Mouse (Mus musculus): ENCODE measurements around the gene Hoxa4. TPM values are rescaled to one million over a fixed set of nuclear protein-coding genes. Genes with fewer than 3 reads are reported as not detected.
A peak's percentile ranks its signal among the peaks of the same experiment; 100 is the strongest.

Hoxa4 gene
- polyA plus RNA-seq, 1 experiment from 2014 or later, result 0.46 TPM

DNA sequence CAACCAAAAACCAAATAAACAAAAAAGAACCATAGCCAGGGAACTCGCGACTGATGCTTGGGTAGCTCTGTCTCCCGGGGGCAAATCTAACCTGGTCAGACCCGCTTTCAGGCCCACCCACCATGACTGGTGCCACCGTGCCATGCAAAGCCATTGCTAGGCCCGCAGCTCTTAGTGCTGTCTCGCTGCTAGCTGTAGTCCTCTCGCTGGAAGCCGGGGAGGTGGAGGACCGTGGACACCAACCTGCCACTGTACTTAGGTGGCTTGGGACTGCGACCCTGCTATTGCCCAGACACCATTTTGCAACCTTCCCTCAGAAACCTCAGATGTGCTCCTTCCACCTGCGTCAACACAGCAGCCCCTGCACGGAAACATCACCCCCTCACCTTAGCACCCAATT, 20.4 kb upstream of the Hoxa4 start:
- peaks cover 20% of the 10 kb centered on the region for H3K4me1 ChIP-seq
- no peak overlapping the region for H3K27ac ChIP-seq
- ATAC-seq (ENCODE audit: insufficient number of reproducible peaks, insufficient read depth, low FRiP score, low TSS enrichment, low read depth), result no peak
- WGBS, result 2% methylated on average over 13 of the region's 13 CpGs
- H3K4me3 ChIP-seq, result peak overlapping the region; percentile 20; the same call in 1 of the 2 replicates
- H3K36me3 ChIP-seq, result no peaks in the 10 kb centered on the region
- peaks cover 100% of the 10 kb centered on the region for H3K27me3 ChIP-seq
- no peak overlapping the region for H3K9ac ChIP-seq
- no peaks in the 10 kb centered on the region for H3K9me3 ChIP-seq
- H3K4me2 ChIP-seq, result peak overlapping the region; percentile 24; the same call in 1 of the 2 replicates

DNA sequence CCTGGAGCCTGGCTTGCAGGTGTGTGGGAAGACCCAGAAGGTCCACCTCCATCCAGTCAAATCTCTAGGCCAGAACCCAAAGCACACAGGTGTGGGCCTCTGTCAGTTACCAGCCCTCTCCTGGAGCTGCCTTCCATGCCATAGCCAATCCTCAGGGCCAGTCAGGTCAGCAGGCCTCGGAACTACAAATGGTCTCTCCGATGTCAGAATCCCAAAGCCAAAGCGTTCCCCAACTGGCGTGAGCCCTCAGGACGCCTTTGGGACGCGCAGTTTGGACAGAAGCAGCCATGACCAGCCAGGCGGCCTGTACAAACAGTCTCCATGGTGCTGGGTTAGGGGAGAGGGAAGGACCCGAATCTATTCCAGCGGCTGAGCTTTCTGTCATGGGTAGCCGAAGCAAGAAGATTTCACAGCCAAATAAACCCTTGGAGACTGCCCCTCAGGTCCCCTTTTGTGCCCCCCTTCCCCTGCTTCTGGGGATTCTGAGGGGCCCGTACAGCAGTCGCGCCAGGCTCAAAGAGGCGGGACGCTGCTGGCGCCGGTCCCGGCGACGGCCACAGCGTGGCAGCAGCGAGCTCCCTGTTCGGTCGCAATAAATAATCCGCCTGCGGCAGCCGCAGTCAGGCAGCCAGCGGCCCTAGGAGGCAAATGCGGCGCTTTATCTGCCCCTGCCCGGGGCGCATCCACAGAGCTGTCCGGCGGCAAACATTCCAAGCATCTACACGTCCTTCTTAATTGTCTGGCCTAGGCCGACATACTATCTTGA, 19.8 kb upstream of the Hoxa4 start:
- H3K36me3 ChIP-seq, result no peaks in the 10 kb centered on the region
- ATAC-seq (ENCODE audit: insufficient number of reproducible peaks, insufficient read depth, low FRiP score, low TSS enrichment, low read depth), result no peak
- peak overlapping the region; percentile 20; the same call in 1 of the 2 replicates for H3K4me3 ChIP-seq
- H3K27ac ChIP-seq, result no peak overlapping the region
- H3K27me3 ChIP-seq, result peaks cover 100% of the 10 kb centered on the region
- H3K9ac ChIP-seq, result no peak overlapping the region
- H3K4me1 ChIP-seq, result peaks cover 17% of the 10 kb centered on the region; the same call in 1 of the 2 replicates
- H3K4me2 ChIP-seq, result peak overlapping the region; percentile 24; the same call in 1 of the 2 replicates
- H3K9me3 ChIP-seq, result no peaks in the 10 kb centered on the region
- WGBS, result 1% methylated on average over 37 of the region's 37 CpGs

DNA sequence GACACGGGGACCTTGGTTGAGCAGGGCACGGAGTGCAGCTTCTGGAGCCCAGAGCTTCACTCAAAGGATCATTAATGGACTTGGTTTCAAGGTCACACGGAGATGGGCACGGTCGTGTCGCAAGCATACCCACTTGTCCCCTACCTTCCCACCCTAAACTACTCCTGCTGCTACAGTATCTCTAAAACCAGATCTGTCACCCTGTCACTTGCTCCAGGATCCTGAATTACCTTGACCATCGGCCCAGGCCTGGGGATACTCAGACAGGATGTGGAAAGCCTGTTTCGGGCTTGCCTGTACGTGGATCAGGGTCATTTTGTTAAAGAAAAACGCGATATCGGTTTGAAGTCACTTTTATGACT, 18.1 kb upstream of the Hoxa4 start:
- peaks cover 100% of the 10 kb centered on the region for H3K27me3 ChIP-seq
- H3K4me3 ChIP-seq, result no peak overlapping the region
- WGBS, result 4% methylated on average over 12 of the region's 12 CpGs
- no peak for ATAC-seq (ENCODE audit: insufficient number of reproducible peaks, insufficient read depth, low FRiP score, low TSS enrichment, low read depth)
- no peaks in the 10 kb centered on the region for H3K36me3 ChIP-seq
- H3K9me3 ChIP-seq, result no peaks in the 10 kb centered on the region
- H3K9ac ChIP-seq, result no peak overlapping the region
- H3K4me2 ChIP-seq, result no peak overlapping the region
- no peak overlapping the region for H3K27ac ChIP-seq
- H3K4me1 ChIP-seq, result peaks cover 12% of the 10 kb centered on the region; the same call in 1 of the 2 replicates

DNA sequence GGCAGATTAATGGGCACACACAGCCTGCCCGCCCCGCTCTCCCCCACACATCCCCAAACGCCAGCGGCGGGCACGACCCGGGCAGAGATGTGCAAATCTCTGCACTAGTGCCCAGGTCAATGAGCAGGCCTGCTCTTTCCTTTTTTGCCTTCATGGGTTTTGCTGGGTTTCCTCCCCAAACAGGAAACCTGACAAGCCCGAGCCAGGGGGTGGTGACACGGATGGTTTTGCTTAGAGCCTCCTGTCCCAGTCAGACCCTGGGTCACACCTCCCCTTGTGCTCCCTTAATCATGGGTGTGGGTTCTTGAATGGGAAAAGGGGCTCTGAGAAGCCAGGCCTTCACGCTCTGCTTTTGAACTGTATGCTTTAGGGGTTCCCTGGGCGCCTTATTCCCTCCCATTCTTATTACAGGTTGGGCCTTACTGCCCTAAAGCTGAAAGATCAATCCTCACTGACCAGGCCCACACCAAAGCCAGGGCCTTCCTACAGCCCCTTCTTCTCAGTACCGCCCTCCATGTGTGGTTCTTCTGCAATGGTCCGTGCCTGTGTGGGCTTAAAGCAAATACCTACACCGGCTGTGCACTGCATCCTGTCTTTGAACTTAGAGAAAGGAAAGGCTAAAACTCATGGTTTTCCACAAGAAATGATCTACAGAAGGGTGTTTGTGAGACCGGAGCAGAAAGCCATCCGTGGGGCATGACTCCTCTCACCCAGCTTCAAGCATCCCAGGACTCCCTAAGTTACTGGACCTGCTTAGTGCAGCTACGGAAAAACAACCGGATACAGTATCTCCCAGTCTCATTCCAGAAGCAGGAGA, 17.5 kb upstream of the Hoxa4 start:
- H3K36me3 ChIP-seq, result no peaks in the 10 kb centered on the region
- H3K27ac ChIP-seq, result no peak overlapping the region
- 4% methylated on average over 18 of the region's 18 CpGs for WGBS
- H3K4me3 ChIP-seq, result no peak overlapping the region
- no peaks in the 10 kb centered on the region for H3K9me3 ChIP-seq
- peaks cover 18% of the 10 kb centered on the region for H3K4me1 ChIP-seq
- H3K4me2 ChIP-seq, result peak overlapping the region; percentile 16; the same call in 1 of the 2 replicates
- H3K9ac ChIP-seq, result no peak overlapping the region
- ATAC-seq (ENCODE audit: insufficient number of reproducible peaks, insufficient read depth, low FRiP score, low TSS enrichment, low read depth), result no peak
- peaks cover 100% of the 10 kb centered on the region for H3K27me3 ChIP-seq

DNA sequence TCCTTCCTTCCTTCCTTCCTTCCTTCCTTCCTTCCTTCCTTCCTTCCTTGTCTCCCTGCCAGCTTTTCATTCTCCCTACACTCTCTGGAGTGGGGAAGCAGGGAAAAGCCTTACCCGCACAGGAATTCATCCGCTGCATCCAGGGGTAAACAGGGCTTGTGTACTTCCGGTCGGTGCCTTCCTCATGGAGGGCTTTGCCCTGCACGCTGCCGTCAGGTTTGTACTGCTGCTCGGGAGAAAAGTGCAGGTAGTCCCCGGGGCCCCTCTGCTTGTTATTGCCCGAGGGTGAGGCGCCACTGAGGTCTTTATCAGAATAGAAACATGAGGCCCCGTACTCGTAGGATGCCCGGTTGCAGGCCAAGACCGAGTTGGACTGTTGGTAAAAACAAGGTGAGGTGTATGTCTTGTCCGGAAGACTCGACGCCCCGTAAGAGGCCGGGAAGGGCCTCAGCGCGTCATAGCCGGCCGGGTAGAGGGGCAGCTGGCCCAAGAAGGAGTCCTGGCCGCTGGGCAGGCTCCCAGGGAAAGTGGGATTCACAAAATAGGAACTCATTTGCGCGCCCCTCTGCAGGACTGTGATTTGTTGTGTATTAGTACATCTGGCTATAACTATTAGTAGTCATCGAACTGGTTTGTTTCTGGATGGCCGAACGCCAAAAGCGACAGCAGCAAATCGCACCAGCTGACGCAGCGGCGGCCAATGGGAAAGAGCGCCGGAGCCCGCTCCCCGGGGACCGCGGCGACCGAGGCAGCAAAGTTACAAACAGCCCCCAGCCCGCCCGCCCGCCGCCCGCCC, 16.7 kb upstream of the Hoxa4 start, which contains the start of gene Hoxa6:
Gene Hoxa6, minus strand, starts transcription at position 651 of the 796 bp plus-strand sequence.
- no peak within 1 kb of the TSS; the same call in 1 of the 2 replicates for H3K4me3 ChIP-seq
- H3K4me2 ChIP-seq, result peak within 1 kb of the TSS; percentile 16; the same call in 1 of the 2 replicates
- H3K9me3 ChIP-seq, result no peaks in the 10 kb centered on the region
- ATAC-seq (ENCODE audit: insufficient number of reproducible peaks, insufficient read depth, low FRiP score, low TSS enrichment, low read depth), result no peak
- peaks cover 100% of the 10 kb centered on the region for H3K27me3 ChIP-seq
- H3K4me1 ChIP-seq, result peaks cover 24% of the 10 kb centered on the region
- no peaks in the 10 kb centered on the region for H3K36me3 ChIP-seq
- H3K27ac ChIP-seq, result no peak within 1 kb of the TSS
- 1% methylated on average over 47 of the region's 47 CpGs for WGBS
- H3K9ac ChIP-seq, result no peak within 1 kb of the TSS

DNA sequence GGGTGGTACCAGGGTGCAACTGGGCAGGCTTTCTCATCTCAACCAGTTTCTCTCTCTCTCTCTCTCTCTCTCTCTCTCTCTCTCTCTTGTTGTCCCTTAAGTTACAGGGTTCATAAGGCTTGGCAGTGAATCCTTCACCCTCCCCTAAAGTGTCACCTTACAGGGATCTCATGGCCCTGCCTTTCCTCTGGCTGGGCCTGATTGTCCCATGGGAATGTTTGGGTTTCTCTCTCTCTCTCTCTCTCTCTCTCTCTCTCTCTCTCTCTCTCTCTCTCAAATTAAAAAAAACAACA, 16.1 kb upstream of the Hoxa4 start:
- ATAC-seq (ENCODE audit: insufficient number of reproducible peaks, insufficient read depth, low FRiP score, low TSS enrichment, low read depth), result no peak
- no peak overlapping the region for H3K9ac ChIP-seq

DNA sequence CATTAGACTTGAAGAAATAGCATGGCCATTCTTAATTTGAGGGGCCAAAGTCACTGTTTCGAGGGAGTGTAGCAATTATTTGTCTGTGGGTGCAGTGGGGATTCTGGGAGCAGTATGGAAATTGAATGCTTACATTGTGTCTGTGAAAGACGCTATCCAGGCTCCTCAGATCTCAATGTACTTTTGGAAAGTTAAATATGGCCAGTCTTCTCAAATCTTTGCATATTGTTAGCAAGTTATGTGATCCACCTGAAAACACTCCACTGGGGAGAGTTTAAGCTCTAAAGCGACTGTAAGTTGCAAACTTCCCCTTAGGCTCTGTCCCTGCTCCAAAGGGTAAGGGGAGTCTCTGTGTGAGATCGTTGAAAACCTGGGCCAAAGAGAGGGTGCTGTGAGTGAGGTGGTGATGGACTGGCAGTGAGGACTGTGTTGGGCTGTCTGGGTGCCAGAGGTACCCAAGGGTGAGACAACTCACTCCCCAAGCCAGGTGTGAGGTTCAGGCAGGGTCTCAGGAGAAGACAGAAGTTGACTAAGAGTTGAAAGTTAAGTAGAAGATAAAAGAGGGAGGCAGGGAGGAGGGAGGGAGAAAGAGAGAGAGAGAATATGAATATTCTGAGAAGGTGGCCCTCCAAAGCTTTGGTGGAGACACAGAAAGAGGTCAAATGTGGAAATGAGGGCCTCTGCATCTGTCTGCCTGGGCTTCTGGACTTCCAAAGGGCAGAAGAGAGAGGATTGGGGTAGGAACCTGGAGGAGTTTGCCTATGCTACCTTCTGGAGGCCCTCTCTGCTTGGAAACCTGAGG, 15.5 kb upstream of the Hoxa4 start:
- H3K4me1 ChIP-seq, result peaks cover 20% of the 10 kb centered on the region
- H3K4me3 ChIP-seq, result no peak overlapping the region
- no peak overlapping the region for H3K9ac ChIP-seq
- ATAC-seq (ENCODE audit: insufficient number of reproducible peaks, insufficient read depth, low FRiP score, low TSS enrichment, low read depth), result no peak
- H3K27me3 ChIP-seq, result peaks cover 100% of the 10 kb centered on the region
- 2% methylated on average over 4 of the region's 4 CpGs for WGBS
- no peaks in the 10 kb centered on the region for H3K9me3 ChIP-seq
- no peak overlapping the region for H3K27ac ChIP-seq
- no peaks in the 10 kb centered on the region for H3K36me3 ChIP-seq
- H3K4me2 ChIP-seq, result no peak overlapping the region

More for the DNA sequence above, 16.1 kb upstream of the Hoxa4 start:
- Histone ChIP-seq H3K4me1 (peaks cover 20% of the 10 kb centered on the region), H3K4me2 (no peak overlapping the region), H3K27me3 (peaks cover 100% of the 10 kb centered on the region), H3K9me3 (no peaks in the 10 kb centered on the region), H3K4me3 (no peak overlapping the region), H3K36me3 (no peaks in the 10 kb centered on the region), H3K27ac (no peak overlapping the region)

DNA sequence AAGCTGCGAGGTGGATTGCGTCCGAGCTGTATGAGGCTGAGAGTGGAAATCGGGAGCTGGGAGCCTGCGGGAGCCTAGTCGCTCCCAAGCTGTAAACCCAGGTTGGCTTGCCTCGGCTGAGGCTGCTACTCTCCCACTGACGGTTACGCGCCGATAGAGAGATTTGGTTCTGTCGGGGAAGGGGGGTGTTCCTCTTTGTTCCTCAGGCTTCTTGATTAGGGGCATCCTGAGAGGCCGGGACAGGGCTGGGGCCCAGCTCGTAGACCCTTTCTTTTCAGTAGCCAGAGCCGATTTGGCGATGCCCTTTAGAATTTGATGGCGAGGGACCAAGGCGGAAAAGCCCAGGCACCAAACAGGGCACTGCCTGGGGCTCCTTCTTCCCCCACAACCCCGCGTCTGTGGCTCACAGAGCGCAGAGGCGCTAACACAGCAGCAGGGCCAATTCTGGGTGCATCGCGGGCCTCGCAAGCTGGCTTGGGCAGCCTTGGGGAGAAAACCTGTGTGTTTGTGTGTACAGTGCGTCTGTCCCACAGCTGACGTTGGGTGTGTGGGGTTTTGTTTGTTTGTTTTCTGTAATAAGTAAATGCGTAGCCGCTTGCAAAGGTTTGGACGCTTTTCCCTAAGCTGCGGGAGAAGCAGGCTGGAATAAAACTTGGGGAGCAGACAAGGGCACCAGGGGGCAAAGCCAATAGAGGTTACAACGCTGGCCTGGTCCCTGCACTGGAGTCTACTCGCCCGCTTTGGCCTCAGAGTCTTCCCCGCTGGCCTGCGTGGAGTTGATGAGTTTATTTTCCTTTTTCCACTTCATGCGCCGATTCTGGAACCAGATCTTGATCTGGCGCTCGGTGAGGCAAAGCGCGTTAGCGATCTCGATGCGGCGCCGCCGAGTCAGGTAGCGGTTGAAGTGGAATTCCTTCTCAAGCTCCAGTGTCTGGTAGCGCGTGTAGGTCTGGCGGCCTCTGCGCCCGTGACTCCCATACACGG, 14.4 kb upstream of the Hoxa4 start:
- Histone ChIP-seq H3K27me3 (peaks cover 100% of the 10 kb centered on the region), H3K4me1 (peaks cover 12% of the 10 kb centered on the region), H3K36me3 (no peaks in the 10 kb centered on the region), H3K9ac (no peak overlapping the region), H3K27ac (no peak overlapping the region), H3K4me3 (no peak overlapping the region), H3K4me2 (no peak overlapping the region), H3K9me3 (no peaks in the 10 kb centered on the region)
- ATAC-seq (ENCODE audit: insufficient number of reproducible peaks, insufficient read depth, low FRiP score, low TSS enrichment, low read depth), result no peak
- under 1% methylated on average over 55 of the region's 55 CpGs for WGBS

DNA sequence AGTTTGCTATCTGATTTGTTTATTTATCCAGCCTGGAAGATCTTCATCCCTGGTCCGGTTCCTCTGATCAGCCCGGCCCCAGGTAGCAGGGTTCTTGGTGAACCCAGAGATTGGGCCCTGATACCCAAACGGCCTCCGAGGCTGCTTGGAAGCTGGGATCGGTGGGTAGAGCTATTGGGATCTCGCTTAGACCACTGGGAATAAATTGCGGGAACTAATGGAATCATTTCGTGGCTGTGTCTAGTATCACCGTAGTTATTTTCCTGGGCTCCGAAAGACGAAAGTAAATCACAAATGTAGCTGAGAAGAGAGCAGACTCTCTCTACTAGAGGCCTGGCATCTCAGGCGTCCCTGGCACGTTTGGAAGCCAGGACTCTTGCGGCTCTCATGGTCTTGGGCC, 13.7 kb upstream of the Hoxa4 start:
- Histone ChIP-seq H3K27ac (no peak overlapping the region), H3K4me1 (peaks cover 12% of the 10 kb centered on the region), H3K9ac (no peak overlapping the region), H3K4me3 (no peak overlapping the region), H3K27me3 (peaks cover 100% of the 10 kb centered on the region), H3K4me2 (no peak overlapping the region), H3K36me3 (no peaks in the 10 kb centered on the region), H3K9me3 (no peaks in the 10 kb centered on the region)
- 5% methylated on average over 14 of the region's 14 CpGs for WGBS
- ATAC-seq (ENCODE audit: insufficient number of reproducible peaks, insufficient read depth, low FRiP score, low TSS enrichment, low read depth), result no peak
